Mouse (Mus musculus): ENCODE data around the gene Rbms3.

Gene Rbms3

GRCm38 (mm10) chr9:117629771-117630170 lies at the start of gene Rbms3:
Gene Rbms3, minus strand, starts transcription at chr9:117629913.
- DNase-seq (ENCODE audit: low read depth), result no peak

- DNase-seq (ENCODE audit: low read depth), result no peak
Measured at GRCm38 (mm10) chr9:117673311-117673710, 43.6 kb upstream of the Rbms3 start.

- no peak for DNase-seq (ENCODE audit: low read depth)
Measured at GRCm38 (mm10) chr9:117654626-117655025, 24.9 kb upstream of the Rbms3 start.

DNA sequence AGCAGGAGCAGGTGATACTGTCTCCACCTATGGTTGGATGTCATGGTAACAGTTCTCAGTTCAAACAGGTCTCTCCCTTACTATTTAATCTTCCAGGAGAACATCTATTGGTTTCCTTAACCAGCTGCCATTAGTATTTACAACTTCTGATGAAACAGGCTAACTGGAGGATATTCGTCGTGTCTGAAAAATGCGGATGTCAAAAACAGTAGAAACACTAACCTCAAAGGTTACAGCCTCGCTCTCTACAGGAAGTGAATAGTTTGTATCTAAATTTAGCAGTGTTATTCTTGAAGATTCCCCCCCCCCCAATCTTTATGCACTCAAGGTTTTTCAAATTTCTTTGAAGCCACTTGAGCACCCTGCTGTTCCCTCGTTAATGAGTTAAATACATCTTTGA lies 23.9 kb upstream of the Rbms3 start:
- no peak for DNase-seq (ENCODE audit: low read depth)

DNA sequence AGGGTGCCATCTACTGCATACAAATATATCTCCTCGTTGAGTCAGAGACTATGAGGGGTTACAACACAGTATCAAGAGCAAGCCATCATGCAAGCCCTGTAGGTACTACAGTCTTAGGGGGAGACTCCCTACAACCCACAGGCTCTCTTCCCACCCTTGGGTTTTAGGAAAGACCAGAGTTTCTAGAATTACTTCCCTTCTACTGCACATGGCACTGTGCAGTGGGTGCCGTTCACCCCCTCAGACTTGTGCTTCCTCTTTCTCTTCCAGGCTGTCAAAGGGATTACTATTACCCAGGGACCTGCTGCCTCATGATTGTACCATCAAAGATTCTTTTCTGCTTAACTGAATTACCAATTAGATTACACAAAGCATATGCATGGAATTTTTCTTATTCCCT lies 16.4 kb upstream of the Rbms3 start:
- no peak for DNase-seq (ENCODE audit: low read depth)

- no peak for DNase-seq (ENCODE audit: low read depth)
Measured at GRCm38 (mm10) chr9:117641090-117641782, 11.5 kb upstream of the Rbms3 start.

DNA sequence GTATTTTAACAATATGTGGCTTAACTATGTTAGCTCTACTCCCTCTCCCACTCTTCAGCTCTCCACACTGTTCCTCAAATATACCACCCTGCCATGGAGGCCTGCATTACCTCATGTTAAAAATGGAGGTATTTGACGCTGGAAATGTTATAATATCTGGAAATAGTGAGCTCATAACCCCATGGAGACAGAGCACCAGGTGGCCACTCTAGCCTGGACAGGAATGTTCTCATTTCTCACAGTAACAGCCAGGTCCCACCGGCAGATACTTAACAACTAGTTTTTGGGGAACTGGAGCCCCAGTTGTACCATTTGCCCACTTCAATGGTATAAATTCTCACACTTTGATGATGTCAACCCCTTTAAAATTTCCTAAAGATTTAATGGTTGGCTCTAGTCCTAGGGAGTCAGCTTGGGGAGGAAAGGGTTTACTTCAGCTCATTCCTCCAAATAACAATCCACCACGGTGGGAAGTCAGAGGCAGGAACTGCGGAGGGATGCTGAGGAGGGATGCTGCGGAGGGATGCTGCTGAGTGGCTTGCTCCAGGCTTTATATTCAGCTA lies 9.0 kb upstream of the Rbms3 start:
- DNase-seq (ENCODE audit: low read depth), result no peak

DNA sequence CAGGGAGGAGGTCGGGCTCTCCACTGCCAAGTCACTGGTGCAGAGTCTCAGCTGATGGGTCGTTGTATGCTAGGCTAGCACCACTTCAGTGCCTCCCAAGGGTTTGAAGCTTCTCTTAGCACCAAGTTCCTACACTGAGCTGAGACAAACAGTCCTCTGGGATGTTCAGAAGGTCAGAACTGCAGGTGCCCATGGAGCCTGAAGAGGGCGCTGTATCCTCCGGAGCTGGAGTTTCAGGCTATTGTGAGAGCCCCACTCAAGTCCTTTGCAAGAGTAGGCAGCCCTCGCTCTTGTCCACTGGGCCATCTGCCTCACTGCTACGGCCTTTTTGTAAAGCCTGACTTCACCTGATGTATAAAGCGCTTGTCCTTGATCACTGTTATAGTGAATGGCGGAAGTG lies 6.8 kb upstream of the Rbms3 start:
- DNase-seq (ENCODE audit: low read depth), result no peak

DNA sequence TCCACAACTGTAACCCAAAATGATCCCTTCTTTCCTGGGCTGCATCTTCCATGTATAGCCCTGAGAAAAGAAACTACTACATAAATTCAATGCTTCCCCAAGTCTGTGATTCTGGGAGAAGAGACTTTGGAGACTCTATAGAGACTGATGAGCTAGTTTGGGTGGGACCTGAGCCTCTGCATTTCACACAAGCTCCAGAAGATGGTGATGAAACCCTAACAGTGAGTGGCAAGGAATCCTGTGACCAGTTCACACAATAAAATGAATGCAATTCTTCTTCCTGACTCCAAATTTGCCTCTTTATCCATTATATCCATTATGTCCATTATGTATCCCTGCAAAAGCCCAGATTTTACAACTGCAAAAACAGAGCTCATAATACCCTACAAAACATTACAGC lies 2.5 kb downstream of the Rbms3 start:
- no peak for DNase-seq (ENCODE audit: low read depth)

DNA sequence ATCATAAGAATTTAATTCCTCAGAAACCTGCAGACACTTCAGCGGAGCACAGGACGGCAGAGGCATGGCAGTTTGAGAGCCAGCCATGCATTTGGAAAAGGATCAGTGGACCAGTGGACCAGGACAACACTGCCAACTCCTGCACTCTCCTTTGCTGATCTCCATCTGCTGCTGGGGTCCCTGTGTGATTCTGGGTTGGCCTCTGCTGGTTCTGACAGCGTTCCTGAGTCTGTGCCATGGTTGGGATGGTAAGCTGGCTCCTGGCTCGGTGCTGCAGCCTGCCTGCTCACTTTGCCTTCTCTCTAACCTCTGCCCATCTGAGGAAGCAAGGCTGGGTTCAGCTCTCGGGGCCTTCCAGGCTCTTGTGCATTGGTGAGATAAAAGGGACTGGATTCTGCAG lies 28.9 kb downstream of the Rbms3 start:
- no peak for DNase-seq (ENCODE audit: low read depth)

DNA sequence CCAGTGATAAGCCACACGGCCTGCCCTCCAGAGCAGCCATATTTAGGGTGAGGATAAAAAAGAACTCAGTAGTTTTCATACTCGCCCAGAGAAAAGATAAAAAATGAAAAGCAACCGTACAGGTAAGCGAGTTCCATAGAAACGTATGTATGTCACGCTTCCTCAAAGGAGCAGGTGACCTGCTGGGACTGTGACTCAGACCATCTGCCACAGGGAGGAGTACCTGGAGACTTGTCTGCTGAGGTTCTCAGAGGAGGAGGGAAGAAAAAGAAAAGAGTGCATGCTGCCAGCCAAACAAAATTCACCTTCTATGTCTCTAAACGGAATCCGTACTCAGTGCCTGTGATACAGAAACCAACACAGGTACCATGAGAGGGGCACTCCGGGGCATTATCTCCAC lies 30.4 kb downstream of the Rbms3 start:
- DNase-seq (ENCODE audit: low read depth), result no peak

DNA sequence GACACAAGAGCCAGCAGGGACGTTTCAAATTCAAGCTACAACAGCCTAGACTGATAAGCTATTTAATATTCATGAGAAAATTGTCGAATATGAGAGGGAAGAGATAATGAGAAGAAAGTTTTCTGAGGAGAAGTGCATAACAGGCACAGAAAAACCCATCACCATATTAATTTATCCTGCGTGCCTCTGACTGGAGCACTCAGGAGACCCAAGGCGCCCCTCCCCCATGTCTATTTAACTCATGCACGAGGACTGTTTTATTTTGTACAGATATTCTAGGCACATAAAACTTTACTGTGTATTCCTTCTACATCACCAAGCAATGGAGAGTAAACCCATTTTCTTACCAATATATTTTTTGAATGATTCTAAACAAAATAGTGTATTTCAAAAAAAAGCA lies 33.6 kb downstream of the Rbms3 start:
- DNase-seq (ENCODE audit: low read depth), result no peak

DNA sequence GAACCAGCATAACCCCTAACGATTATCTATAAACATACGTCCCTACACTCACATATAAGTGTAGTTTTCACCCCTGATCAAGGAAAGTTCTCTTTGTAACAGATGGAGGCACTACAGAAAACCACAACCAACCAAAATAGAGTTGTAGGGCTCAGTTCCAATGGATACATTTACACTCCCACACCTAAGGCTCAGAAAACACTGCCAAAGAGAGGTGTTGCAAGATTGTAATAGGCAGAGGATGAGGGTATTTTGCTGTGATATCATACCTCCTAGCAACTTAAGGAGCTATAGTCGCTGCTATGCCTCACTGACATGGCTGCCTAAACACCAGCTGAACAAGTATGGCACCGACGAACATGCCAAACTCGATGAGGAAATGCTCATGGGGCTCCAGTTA lies 44.4 kb downstream of the Rbms3 start:
- no peak for DNase-seq (ENCODE audit: low read depth)

DNA sequence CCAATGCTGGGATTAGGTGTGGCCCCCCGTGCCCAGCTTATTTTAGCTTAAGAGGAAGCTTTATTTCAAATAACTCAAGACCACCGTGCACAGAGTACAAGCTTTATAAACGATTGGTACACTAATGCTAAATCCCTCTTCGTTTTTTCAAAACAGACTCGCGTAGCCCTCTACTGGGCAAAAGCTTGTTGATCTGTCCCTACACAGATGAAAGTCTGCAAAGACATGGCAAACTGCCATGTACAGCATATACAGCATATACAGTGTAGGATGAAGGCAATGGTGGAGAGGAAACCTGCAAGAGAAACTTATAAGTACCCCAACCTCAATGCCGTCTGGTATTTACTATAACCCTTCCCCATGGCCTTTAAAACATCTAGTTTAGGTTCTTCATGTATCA lies 46.1 kb downstream of the Rbms3 start:
- no peak for DNase-seq (ENCODE audit: low read depth)

DNA sequence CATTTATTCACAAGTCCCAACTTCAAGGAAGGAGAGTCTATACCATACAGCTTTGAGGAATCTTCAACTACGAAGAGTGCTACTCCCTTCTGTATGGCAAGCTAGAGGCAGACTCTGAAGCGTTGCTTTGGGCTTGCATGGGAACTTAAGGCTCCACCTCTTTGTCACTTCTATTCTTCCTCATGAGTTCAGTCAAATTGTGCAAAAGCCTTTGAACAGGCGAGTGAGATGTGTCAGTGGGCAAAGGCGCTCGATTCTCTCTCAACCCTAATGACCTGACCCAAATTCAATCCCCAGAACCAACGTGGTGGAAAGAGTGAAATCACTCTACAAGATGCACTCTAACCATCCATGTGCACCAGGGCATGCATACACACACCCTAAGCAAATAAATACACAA lies 47.1 kb downstream of the Rbms3 start:
- no peak for DNase-seq (ENCODE audit: low read depth)

DNA sequence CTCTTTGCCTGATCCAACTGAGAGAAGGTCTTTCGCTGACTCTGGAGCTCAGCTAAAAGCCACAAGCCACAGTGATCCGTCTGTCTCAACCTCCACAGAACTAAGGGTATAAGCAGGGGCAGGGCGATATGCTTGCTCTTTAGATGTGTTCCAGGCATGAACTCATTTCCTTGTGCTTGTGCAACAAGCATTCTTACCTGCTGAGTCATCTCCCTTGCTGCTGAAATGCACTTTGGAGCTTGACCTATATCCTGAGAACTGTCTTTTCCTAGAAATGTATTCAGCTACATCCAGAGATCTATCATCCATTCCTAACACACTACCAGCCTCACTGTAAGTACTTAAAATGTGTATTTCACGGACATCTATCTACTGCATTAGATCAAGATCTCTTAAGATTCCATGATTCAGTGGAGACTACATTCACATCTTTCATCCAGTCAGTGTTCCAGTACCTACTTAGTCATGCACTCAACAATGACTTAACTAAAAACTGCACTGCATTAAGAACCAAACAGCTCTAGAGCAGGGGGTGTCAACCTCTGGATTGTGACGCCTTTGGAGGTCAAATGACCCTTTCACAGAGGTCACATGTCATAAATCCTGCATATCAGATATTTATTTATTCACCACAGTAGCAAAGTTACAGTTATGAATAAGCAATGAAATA lies 58.4 kb downstream of the Rbms3 start:
- no peak for DNase-seq (ENCODE audit: low read depth)

DNA sequence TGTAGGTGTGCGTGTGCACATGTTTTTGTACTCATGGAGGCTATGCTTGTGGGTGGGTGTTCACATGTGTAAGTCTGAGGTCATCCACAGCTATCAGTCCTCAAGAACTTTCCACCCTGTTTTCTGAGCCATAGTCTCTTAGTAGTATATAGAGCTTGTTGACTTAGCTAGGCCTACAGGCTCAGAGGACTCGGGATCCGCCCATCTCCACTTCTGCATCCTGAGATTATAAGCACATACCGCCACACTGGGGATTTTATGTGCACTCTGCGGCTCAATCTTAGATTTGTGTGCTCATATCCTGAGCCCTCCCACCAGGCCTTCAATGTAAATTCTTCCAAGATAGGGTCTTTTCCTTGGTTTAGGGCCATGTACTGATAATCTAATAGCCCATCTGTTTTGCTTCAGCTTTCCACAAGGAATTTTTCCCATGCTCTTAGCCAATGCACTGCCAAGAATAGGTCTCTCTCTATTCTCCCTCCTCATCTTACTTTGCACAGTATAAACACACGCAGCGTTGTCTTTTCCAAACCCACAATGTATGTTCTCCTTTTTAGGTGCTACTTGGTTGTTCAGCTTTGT lies 59.4 kb downstream of the Rbms3 start:
- no peak for DNase-seq (ENCODE audit: low read depth)

DNA sequence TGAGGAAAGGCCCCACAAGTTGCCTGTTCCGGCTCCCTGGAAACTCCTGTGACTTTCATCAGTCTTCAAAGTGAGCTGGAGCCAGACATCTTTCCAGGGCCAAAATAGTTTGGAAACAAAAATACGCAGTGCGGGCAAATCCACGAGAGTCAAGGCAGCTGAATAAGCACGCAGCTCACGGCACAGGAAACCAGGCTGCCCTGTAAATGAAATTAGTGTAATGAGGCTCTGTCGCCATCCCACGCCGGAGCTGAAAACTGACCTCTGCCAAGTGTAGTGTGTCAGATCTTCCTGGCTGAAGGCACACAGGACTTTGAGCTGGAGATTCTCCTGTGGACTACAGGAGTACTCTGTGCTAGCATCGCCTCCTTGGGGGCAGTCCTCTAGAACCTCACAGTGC lies 63.4 kb downstream of the Rbms3 start:
- no peak for DNase-seq (ENCODE audit: low read depth)

DNA sequence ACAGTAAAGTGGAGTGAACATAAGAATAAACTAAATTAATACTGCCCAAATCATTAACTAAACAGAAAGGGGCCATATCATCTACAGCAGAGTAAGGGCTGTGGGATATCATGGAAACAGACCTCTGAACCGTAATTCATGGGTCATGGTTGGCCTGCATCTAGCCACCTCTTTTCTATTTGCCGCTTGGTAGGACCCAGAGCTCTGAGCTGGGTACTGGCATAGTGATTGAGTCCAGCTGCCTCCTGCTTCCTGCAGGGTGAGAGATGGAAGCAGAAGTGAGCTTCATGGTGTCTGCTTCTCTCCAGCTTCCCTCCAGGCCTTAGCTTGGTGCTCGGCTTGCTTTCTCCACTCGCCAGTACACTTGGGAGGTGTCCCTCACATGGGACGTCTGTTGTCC lies 71.2 kb downstream of the Rbms3 start:
- no peak for DNase-seq (ENCODE audit: low read depth)

DNA sequence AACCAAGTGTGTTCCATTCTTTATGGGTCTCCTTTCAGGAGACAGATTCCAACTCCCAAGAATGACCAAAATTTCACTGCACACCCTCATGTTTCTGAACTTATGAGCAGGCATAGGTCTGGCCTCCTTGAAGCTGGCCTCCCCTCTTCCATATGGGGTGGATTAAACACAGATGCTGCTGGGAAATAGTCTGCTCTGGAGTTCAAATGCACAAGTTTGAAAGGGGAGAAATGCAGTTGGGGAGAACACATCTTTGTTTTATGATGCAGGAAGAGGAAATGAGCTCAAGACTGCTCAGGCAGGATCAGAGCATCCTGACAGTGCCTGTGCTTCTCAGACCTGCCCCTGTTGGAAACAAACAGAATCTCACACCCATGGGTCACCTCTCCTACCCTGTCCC lies 75.4 kb downstream of the Rbms3 start:
- no peak for DNase-seq (ENCODE audit: low read depth)

GRCm38 (mm10) chr9:117529281-117529680 lies 100.4 kb downstream of the Rbms3 start:
- no peak for DNase-seq (ENCODE audit: low read depth)

DNA sequence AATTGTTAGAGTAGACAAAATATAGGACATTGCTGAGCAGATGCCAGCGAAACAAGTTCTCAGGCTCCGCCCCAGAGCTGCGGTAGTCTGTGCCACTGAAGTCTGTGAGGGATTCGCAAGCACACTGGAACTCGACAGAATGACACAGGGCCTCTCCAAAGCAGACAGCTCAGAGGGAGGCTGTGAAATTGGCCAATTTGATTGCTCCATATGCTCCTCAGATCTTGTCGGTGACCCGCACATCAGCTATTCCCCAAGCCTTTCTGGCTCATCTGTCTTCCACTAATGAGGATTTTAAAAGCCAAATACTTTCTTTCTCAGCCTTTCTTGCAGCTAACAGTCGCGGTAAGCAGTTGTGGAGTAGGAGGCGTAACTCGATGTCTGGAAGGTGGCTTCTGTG lies 120.8 kb downstream of the Rbms3 start:
- DNase-seq (ENCODE audit: low read depth), result no peak

DNA sequence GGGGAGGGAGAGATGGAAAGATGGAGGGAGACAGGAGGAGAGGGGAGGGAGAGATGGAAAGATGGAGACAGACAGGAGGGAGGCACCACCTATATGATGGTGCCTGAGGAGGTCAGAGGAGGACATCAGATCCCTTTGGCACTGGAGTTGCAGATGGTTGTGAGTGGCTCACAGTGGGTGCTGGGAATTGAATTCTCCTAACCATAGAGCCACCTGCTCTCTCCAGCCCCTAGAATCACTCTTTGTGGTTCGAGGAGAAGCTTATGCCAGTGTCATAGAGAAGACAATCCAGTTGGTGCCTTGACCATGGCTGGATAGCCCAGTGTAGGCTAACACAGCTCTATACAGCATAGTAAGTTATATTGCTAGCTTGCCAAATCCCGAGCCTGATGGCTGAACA lies 137.8 kb downstream of the Rbms3 start:
- DNase-seq (ENCODE audit: low read depth), result no peak
